Mouse (Mus musculus) intestine, embryonic 14.5 days (tissue): ENCODE measurements around the gene Parp1. TPM values are rescaled to one million over a fixed set of nuclear protein-coding genes. Genes with fewer than 3 reads are reported as not detected.
A peak's percentile ranks its signal among the peaks of the same experiment; 100 is the strongest.
"Not testable (repeated sequence)": the region's sequence is repeated elsewhere in the genome, so short reads cannot be mapped to it uniquely, and the experiment has no call there.

Experiments used
- ATAC-seq: fragments of 200-750 bp; cut with Nextera tagmentation; replicated peaks from 2 replicates; pipeline ENCODE4 v1.8.0; 2017; ENCODE audit warnings: low read depth, moderate number of reproducible peaks, moderate TSS enrichment, moderate library complexity; ENCODE audit not compliant: low FRiP score, low TSS enrichment
- DNase-seq: peaks from one replicate; pipeline ENCODE4 v3.0.0-alpha.2; 2018; ENCODE audit warnings: low spot score
- H3K27ac ChIP-seq: fragments of 300-500 bp; sonication (generic); 2 replicates; pipeline ENCODE4 v1.5.1; 2014; ENCODE audit warnings: low read depth, mild to moderate bottlenecking, control low read depth
- H3K27me3 ChIP-seq: fragments of 300-500 bp; sonication (generic); replicated peaks from 2 replicates; pipeline ENCODE4 v1.6.1; 2014; ENCODE audit warnings: low read length, control low read depth; ENCODE audit not compliant: control insufficient read depth, insufficient read depth
- H3K36me3 ChIP-seq: fragments of 300-500 bp; sonication (generic); 2 replicates; pipeline ENCODE4 v1.6.1; 2014; ENCODE audit warnings: low read length, control low read depth; ENCODE audit not compliant: control insufficient read depth, insufficient read depth
- H3K4me1 ChIP-seq: fragments of 300-500 bp; sonication (generic); replicated peaks from 2 replicates; pipeline ENCODE4 v1.6.1; 2014; ENCODE audit warnings: low read length, control low read depth, mixed read lengths; ENCODE audit not compliant: control insufficient read depth, insufficient read depth
- H3K4me2 ChIP-seq: fragments of 300-500 bp; sonication (generic); 2 replicates; pipeline ENCODE4 v1.6.1; 2014; ENCODE audit warnings: low read length
- H3K4me3 ChIP-seq: fragments of 300-500 bp; sonication (generic); 2 replicates; pipeline ENCODE4 v1.5.1; 2014; ENCODE audit warnings: low read depth, low read length, control low read depth, mixed read lengths
- H3K9ac ChIP-seq: fragments of 300-500 bp; sonication (generic); 2 replicates; pipeline ENCODE4 v1.6.1; 2014; ENCODE audit warnings: mild to moderate bottlenecking, low read length
- H3K9me3 ChIP-seq: fragments of 300-500 bp; sonication (generic); 2 replicates; pipeline ENCODE4 v1.6.1; 2016; ENCODE audit warnings: low read length, control low read depth; ENCODE audit not compliant: control insufficient read depth
- WGBS: fragments of 180-500 bp; shearing (Covaris S2); extraction: QIAGEN DNeasy Blood & Tissue Kit; methylation state at CpG from one replicate; pipeline ENCODE4 v1.1.7; 2014; 5-methylcytosine and 5-hydroxymethylcytosine counted together
- polyA plus RNA-seq: library from polyadenylated mRNA; unstranded; fragments of >200 nt; fragmentation: Nextera tagmentation; extraction: Ambion mirVana; gene quantifications from 2 replicates; pipeline ENCODE4 v1.2.1, GENCODE M21; 2014

The Parp1 gene
- polyA plus RNA-seq, 1 experiment from 2014 or later, result 139 TPM

- no peaks in the 10 kb centered on the region for H3K9me3 ChIP-seq
- peak overlapping the region; percentile 83 for H3K4me3 ChIP-seq
- peak overlapping the region; percentile 74 for H3K4me2 ChIP-seq
- peak overlapping the region; percentile 83 for H3K9ac ChIP-seq
- peaks cover 13% of the 10 kb centered on the region for H3K36me3 ChIP-seq
- no peaks in the 10 kb centered on the region for H3K27me3 ChIP-seq
- H3K4me1 ChIP-seq, result peaks cover 20% of the 10 kb centered on the region
- H3K27ac ChIP-seq, result no peak overlapping the region
- DNase-seq, result no peak
- no peak for ATAC-seq
- WGBS, result 10% methylated on average over 5 of the region's 5 CpGs
Observed at GRCm38 (mm10) chr1:180570181-180570580, 1.5 kb downstream of the Parp1 start.

- H3K4me3 ChIP-seq, result 0 out of 2 replicates have a peak overlapping the region, but pooled peaks have one; percentile 83
- H3K9me3 ChIP-seq, result no peaks in the 10 kb centered on the region
- ATAC-seq (no peak), DNase-seq (no peak)
- peaks cover 20% of the 10 kb centered on the region for H3K4me1 ChIP-seq
- H3K36me3 ChIP-seq, result peaks cover 22% of the 10 kb centered on the region
- H3K27ac ChIP-seq, result no peak overlapping the region
- WGBS, result 76% methylated on average over 8 of the region's 8 CpGs
- peak overlapping the region; percentile 74; the same call in 1 of the 2 replicates for H3K4me2 ChIP-seq
- H3K27me3 ChIP-seq, result no peaks in the 10 kb centered on the region
- H3K9ac ChIP-seq, result no peak overlapping the region
Observed at GRCm38 (mm10) chr1:180571018-180571589, 2.4 kb downstream of the Parp1 start.

- H3K27ac ChIP-seq, H3K9ac ChIP-seq, H3K4me3 ChIP-seq, ATAC-seq, H3K9me3 ChIP-seq, H3K4me2 ChIP-seq, DNase-seq, H3K27me3 ChIP-seq: not testable (repeated sequence)
- Histone ChIP-seq H3K4me1 (peaks cover 20% of the 10 kb centered on the region), H3K36me3 (peaks cover 28% of the 10 kb centered on the region)
- 79% methylated on average over 6 of the region's 6 CpGs for WGBS
Observed at GRCm38 (mm10) chr1:180571721-180572120, 3.0 kb downstream of the Parp1 start.

- H3K4me2 ChIP-seq, result no peak overlapping the region
- H3K27me3 ChIP-seq, result no peaks in the 10 kb centered on the region
- peaks cover 20% of the 10 kb centered on the region for H3K4me1 ChIP-seq
- DNase-seq, result no peak
- H3K9me3 ChIP-seq, result no peaks in the 10 kb centered on the region
- H3K9ac ChIP-seq, result no peak overlapping the region
- H3K27ac ChIP-seq, result no peak overlapping the region
- no peak overlapping the region for H3K4me3 ChIP-seq
- peaks cover 32% of the 10 kb centered on the region for H3K36me3 ChIP-seq
- no peak for ATAC-seq
- 85% methylated on average over 9 of the region's 9 CpGs for WGBS
Observed at GRCm38 (mm10) chr1:180572154-180572553, 3.4 kb downstream of the Parp1 start.

GRCm38 (mm10) chr1:180576524-180576923 is 7.8 kb downstream of the Parp1 start:
- Histone ChIP-seq H3K4me2 (no peak overlapping the region), H3K27me3 (no peaks in the 10 kb centered on the region), H3K4me3 (no peak overlapping the region), H3K36me3 (peaks cover 76% of the 10 kb centered on the region), H3K27ac (no peak overlapping the region), H3K9ac (no peak overlapping the region), H3K4me1 (no peaks in the 10 kb centered on the region), H3K9me3 (no peaks in the 10 kb centered on the region)
- ATAC-seq (no peak), DNase-seq (no peak)
- WGBS, result 90% methylated on average over 3 of the region's 3 CpGs

GRCm38 (mm10) chr1:180577837-180578236 is 9.1 kb downstream of the Parp1 start:
- Histone ChIP-seq H3K36me3 (peaks cover 89% of the 10 kb centered on the region), H3K4me1 (no peaks in the 10 kb centered on the region)
- 84% methylated on average over 4 of the region's 4 CpGs for WGBS

GRCm38 (mm10) chr1:180587792-180588442 is 19.2 kb downstream of the Parp1 start:
- no peak for ATAC-seq
- Histone ChIP-seq H3K4me1 (no peaks in the 10 kb centered on the region), H3K27ac (no peak overlapping the region), H3K27me3 (no peaks in the 10 kb centered on the region), H3K36me3 (peaks cover 100% of the 10 kb centered on the region), H3K9ac (no peak overlapping the region), H3K4me3 (no peak overlapping the region), H3K4me2 (no peak overlapping the region), H3K9me3 (no peaks in the 10 kb centered on the region)
- no peak for DNase-seq
- 94% methylated on average over 17 of the region's 17 CpGs for WGBS

More at GRCm38 (mm10) chr1:180577837-180578236, 9.1 kb downstream of the Parp1 start:
- Histone ChIP-seq H3K4me3 (no peak overlapping the region), H3K4me2 (no peak overlapping the region), H3K27ac (no peak overlapping the region), H3K9ac (no peak overlapping the region), H3K27me3 (no peaks in the 10 kb centered on the region), H3K9me3 (no peaks in the 10 kb centered on the region)
- DNase-seq (no peak), ATAC-seq (no peak)

- 90% methylated on average over 6 of the region's 6 CpGs for WGBS
- Histone ChIP-seq H3K27me3 (no peaks in the 10 kb centered on the region), H3K4me2 (no peak overlapping the region), H3K27ac (no peak overlapping the region), H3K9ac (no peak overlapping the region), H3K9me3 (no peaks in the 10 kb centered on the region), H3K4me3 (no peak overlapping the region), H3K36me3 (peaks cover 80% of the 10 kb centered on the region), H3K4me1 (no peaks in the 10 kb centered on the region)
- DNase-seq, result no peak
- no peak for ATAC-seq
Observed at GRCm38 (mm10) chr1:180600578-180600977, 31.9 kb downstream of the Parp1 start.

- H3K36me3 ChIP-seq, result peaks cover 68% of the 10 kb centered on the region
- ATAC-seq, result no peak
Observed at GRCm38 (mm10) chr1:180601806-180602205, 33.1 kb downstream of the Parp1 start.

More at GRCm38 (mm10) chr1:180601806-180602205, 33.1 kb downstream of the Parp1 start:
- Histone ChIP-seq H3K4me3 (no peak overlapping the region), H3K4me2 (no peak overlapping the region), H3K27me3 (no peaks in the 10 kb centered on the region), H3K4me1 (no peaks in the 10 kb centered on the region), H3K27ac (no peak overlapping the region), H3K9me3 (no peaks in the 10 kb centered on the region), H3K9ac (no peak overlapping the region)
- WGBS, result 81% methylated on average over 6 of the region's 6 CpGs
- no peak for DNase-seq
